Comparison of ENCODE assay signal across 20 mouse cellular contexts in genomic region chr13:81020106-81020747, GRCm38 (mm10).
DNase-seq lines count a peak whose midpoint lies in the region; ATAC-seq and TF ChIP-seq lines count a peak whose summit lies in the region.
"Had no signal": no experiment of that assay in that cellular context is flagged by ENCODE, and none has a peak within 500 bp of the region (broad histone marks: within the 10 kb centered on the region; RNA-seq: fewer than 3 reads in every experiment).

No protein-coding gene starts in this region.

- no peaks in the 10 kb centered on the region for H3K9me3 ChIP-seq in kidney, embryonic 16.5 days (ENCODE audit: low read length)
- H3K9me3 ChIP-seq: heart, embryonic 10.5 days; hindbrain, embryonic 15.5 days; limb, embryonic 10.5 days; midbrain, embryonic 13.5 days had no signal

- H3K36me3 ChIP-seq in kidney, embryonic 16.5 days (ENCODE audit: insufficient read depth, low read length): no peaks in the 10 kb centered on the region
- H3K36me3 ChIP-seq: heart, embryonic 10.5 days; hindbrain, embryonic 15.5 days; limb, embryonic 10.5 days; midbrain, embryonic 13.5 days had no signal

- CTCF ChIA-PET in Patski (lab: Charles Lee): interaction anchor here (1.1 to 1.5 kb wide), 3 partner anchors 34 to 137 kb away, joined by 4 to 6 read pairs (median 4); partner anchors contain the start of gene Arrdc3

- peak; percentile 92 for ATAC-seq in Patski
- peak; percentile 76 for ATAC-seq in kidney, embryonic 16.5 days (ENCODE audit: low FRiP score, low TSS enrichment)
- ATAC-seq: liver, postnatal 0 days; midbrain, embryonic 13.5 days had no signal

- no peaks in the 10 kb centered on the region for H3K27me3 ChIP-seq in Patski
- H3K27me3 ChIP-seq in kidney, embryonic 16.5 days (ENCODE audit: insufficient read depth, low read length): no peaks in the 10 kb centered on the region
- H3K27me3 ChIP-seq: hindbrain, embryonic 15.5 days; megakaryocyte, embryonic 14.5 days; midbrain, embryonic 13.5 days had no signal

- WGBS in kidney, embryonic 16.5 days: 30% methylated on average over 3 of the region's 3 CpGs

- 0 out of 2 replicates have a peak overlapping the region, but pooled peaks have one; percentile 24 for H3K27ac ChIP-seq in kidney, embryonic 16.5 days (ENCODE audit: low read length)
- H3K27ac ChIP-seq: heart, embryonic 10.5 days; hindbrain, embryonic 15.5 days; limb, embryonic 10.5 days; midbrain, embryonic 13.5 days had no signal

- H3K4me2 ChIP-seq in kidney, embryonic 16.5 days (replicated peaks; ENCODE audit: low read depth, low read length): no peak overlapping the region
- H3K4me2 ChIP-seq: hindbrain, embryonic 15.5 days; midbrain, embryonic 13.5 days had no signal

- peak; percentile 37 for DNase-seq in kidney, adult 18-20 months
- DNase-seq in kidney, postnatal 10 days: no peak
- DNase-seq in Patski (ENCODE audit: low read depth, low spot score): peak; percentile 86
- DNase-seq in retina, postnatal 1 day: peak; percentile 45
- DNase-seq in ovary, postnatal 10 days (ENCODE audit: low spot score): no peak
- DNase-seq in layer of hippocampus, adult 9-10 months (ENCODE audit: low spot score): no peak
- DNase-seq: adrenal gland, postnatal 25 days; cerebellum, postnatal 10 days; gastrocnemius, postnatal 36 days; heart, postnatal 4 days; liver; liver, postnatal 0 days; lung, postnatal 14 days; thymus, postnatal 36 days had no signal

- H3K4me3 ChIP-seq in kidney, embryonic 16.5 days (ENCODE audit: low read length): no peak overlapping the region
- H3K4me3 ChIP-seq: heart, embryonic 10.5 days; hindbrain, embryonic 15.5 days; limb, embryonic 10.5 days; megakaryocyte, embryonic 14.5 days; midbrain, embryonic 13.5 days had no signal

- TF ChIP-seq CTCF in Patski (IDR thresholded peaks at IDR 0.05): peak; percentile 25

- peaks cover 7% of the 10 kb centered on the region; the same call in 1 of the 2 replicates for H3K4me1 ChIP-seq in kidney, embryonic 16.5 days (ENCODE audit: insufficient read depth, low read length)
- H3K4me1 ChIP-seq: heart, embryonic 10.5 days; hindbrain, embryonic 15.5 days; limb, embryonic 10.5 days; megakaryocyte, embryonic 14.5 days; midbrain, embryonic 13.5 days had no signal

- POLR2A ChIA-PET in Patski (lab: Charles Lee): no interaction called here

- in situ Hi-C loops in Patski (cut with MboI; ENCODE audit: low pct_unique_long_range_greater_than_20kb): loop anchor here (5.0 kb wide), 1 partner anchor 138 kb away; the partner anchor contains the start of gene Arrdc3

- H3K9ac ChIP-seq in kidney, embryonic 16.5 days (replicated peaks; ENCODE audit: low read length): no peak overlapping the region
- H3K9ac ChIP-seq: hindbrain, embryonic 15.5 days; liver, postnatal 0 days; midbrain, embryonic 13.5 days had no signal

Comparison
In these comparisons a context has a peak if more than half of its experiments do, and no peak if none do; other contexts are left out.
1. DNase-seq: peak in kidney, adult 18-20 months (single experiment), Patski (single experiment) and retina, postnatal 1 day (single experiment); none in kidney, postnatal 10 days (single experiment), ovary, postnatal 10 days (single experiment) and layer of hippocampus, adult 9-10 months (single experiment).